Mouse (Mus musculus) brown adipose tissue, adult 24 weeks (tissue): ENCODE measurements at regions not wholly inside any gene's neighbourhood (a gene's known extent, or its start where the extent isn't known, plus 50 kb on each side); places are given as distances from the start of the nearest gene placed in this dataset.
"Not testable (repeated sequence)": the region's sequence is repeated elsewhere in the genome, so short reads cannot be mapped to it uniquely, and the experiment has no call there.

Experiments used
- H3K27ac ChIP-seq: fragments of 200-500 bp; replicated peaks from 2 replicates; pipeline ENCODE4 v1.5.1; 2012; ENCODE audit warnings: low read depth, mild to moderate bottlenecking, low read length
- H3K4me1 ChIP-seq: fragments of 200-500 bp; 2 replicates; pipeline ENCODE4 v1.6.1; 2012; ENCODE audit warnings: low read length, mixed read lengths; ENCODE audit not compliant: control insufficient read depth, insufficient read depth, insufficient read length
- H3K4me3 ChIP-seq: fragments of 200-500 bp; 2 replicates; pipeline ENCODE4 v1.5.1; 2012; ENCODE audit warnings: low read depth, mild to moderate bottlenecking, low read length, moderate library complexity; ENCODE audit not compliant: insufficient read depth

DNA sequence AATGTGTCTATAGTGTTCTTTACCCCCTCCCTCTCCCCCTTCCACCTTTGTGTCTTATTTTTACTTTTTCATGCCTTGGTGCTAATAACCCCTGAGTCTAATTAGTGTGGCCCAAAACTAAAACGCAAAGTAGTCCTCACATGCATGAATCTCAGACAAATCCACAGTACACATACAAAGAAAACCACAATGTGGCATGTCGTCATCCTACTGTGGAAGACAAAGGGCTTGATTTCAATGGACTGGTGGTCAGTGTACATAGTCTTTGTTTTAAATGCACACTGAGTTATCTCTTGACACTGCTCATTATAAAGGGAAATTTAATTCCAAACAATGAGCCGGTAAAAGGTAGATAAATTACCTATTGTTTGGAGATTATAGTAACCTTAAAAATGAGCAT lies 188.1 kb downstream of the Basp1 start:
- Histone ChIP-seq H3K4me1 (no peaks in the 10 kb centered on the region), H3K4me3 (no peak overlapping the region), H3K27ac (no peak overlapping the region)

DNA sequence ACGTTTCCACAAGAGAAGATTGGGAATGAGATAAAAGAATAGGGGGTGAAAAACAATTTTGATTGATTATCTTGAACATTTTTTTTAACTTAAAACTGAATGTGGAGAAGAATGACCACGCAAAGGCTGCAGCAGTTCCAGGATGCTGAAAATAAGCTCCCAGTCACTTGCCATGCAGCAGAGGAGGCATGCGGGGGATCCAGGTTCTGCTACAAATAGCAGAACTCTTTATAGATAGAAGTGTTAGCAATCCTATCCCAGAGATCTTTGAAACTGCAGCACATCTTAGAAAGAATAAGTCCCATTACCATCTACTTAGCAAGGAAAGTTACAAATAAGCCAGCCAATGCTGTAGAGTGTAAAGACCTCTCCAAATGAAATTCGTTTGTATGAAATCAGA lies 191.8 kb downstream of the Basp1 start:
- Histone ChIP-seq H3K27ac (no peak overlapping the region), H3K4me1 (no peaks in the 10 kb centered on the region), H3K4me3 (no peak overlapping the region)

GRCm38 (mm10) chr15:25216375-25216774 lies 197.2 kb downstream of the Basp1 start:
- no peak overlapping the region for H3K27ac ChIP-seq
- no peak overlapping the region for H3K4me3 ChIP-seq
- no peaks in the 10 kb centered on the region for H3K4me1 ChIP-seq

DNA sequence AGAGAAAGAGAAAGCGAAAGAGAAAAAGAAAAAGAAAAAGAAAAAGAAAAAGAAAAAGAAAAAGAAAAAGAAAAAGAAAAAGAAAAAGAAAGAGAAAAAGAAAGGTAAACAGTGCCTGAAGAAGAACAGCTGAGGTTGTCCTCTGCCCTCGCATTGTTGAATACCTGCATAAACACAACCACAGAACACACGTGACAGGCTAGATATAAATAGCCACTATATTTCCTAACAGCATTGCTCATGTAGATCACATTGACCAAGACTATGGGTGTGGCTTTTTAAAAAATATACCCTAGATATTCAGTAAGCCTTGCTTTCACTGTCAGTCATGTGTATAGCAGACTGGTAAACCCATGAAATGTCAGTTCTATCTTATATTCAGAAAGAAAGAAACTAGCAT lies 211.5 kb downstream of the Basp1 start:
- Histone ChIP-seq H3K4me1 (no peaks in the 10 kb centered on the region), H3K27ac (no peak overlapping the region), H3K4me3 (no peak overlapping the region)

GRCm38 (mm10) chr15:25200249-25200648 lies 213.3 kb downstream of the Basp1 start:
- not testable (repeated sequence) for H3K4me3 ChIP-seq, H3K4me1 ChIP-seq, H3K27ac ChIP-seq

- Histone ChIP-seq H3K4me1 (no peaks in the 10 kb centered on the region; the same call in 1 of the 2 replicates), H3K27ac (no peak overlapping the region), H3K4me3 (no peak overlapping the region)
Measured at GRCm38 (mm10) chr15:25187881-25188326, 225.7 kb downstream of the Basp1 start.

GRCm38 (mm10) chr15:25172755-25173154 lies 240.8 kb downstream of the Basp1 start:
- no peaks in the 10 kb centered on the region for H3K4me1 ChIP-seq
- no peak overlapping the region for H3K4me3 ChIP-seq
- H3K27ac ChIP-seq = no peak overlapping the region

DNA sequence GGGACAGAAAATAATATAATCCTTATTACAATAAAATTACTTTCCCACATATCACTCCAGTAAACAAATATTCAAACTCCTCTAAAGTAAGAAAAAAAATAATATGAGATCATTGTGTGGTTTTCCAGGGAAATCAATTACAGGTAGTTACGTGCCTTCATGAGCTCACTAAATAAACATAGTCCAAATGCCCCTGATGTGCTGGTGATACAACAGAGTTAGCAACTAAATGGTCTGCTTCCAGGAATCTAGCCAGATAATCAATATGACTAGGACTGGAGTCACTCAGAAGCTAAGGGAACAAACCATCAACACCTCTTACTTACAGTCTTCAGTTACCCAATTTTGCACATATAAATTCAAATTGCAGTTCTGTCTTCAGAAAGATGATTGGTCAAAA lies 267.2 kb downstream of the Basp1 start:
- Histone ChIP-seq H3K27ac (no peak overlapping the region), H3K4me1 (peaks cover 2% of the 10 kb centered on the region; the same call in 1 of the 2 replicates), H3K4me3 (no peak overlapping the region)

GRCm38 (mm10) chr15:25144228-25144627 lies 269.3 kb downstream of the Basp1 start:
- peaks cover 2% of the 10 kb centered on the region; the same call in 1 of the 2 replicates for H3K4me1 ChIP-seq
- H3K4me3 ChIP-seq = no peak overlapping the region
- H3K27ac ChIP-seq = no peak overlapping the region

GRCm38 (mm10) chr15:25140389-25141181 lies 273.0 kb downstream of the Basp1 start:
- Histone ChIP-seq H3K4me1 (no peaks in the 10 kb centered on the region), H3K4me3 (no peak overlapping the region), H3K27ac (no peak overlapping the region)

DNA sequence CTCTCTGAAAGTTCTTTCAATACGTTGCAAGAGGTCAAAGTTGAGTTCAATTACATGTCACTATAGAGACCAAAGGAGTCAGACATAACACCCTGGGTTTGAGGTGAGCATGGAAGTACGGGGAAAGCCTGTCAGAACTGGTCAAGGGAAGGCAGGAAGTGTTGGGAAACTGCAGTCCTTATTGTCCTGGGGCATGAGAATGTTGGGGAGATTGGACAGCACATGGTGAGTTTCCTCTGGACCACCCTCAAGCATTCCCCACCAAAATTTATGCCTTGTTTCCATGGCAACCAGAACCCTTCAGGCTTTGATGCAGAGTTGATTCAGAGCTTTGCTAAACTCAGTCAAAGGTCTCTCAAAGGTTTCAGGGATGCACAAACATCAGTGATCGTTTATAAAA lies 276.5 kb downstream of the Basp1 start:
- H3K4me3 ChIP-seq = no peak overlapping the region
- no peak overlapping the region for H3K27ac ChIP-seq
- no peaks in the 10 kb centered on the region for H3K4me1 ChIP-seq

DNA sequence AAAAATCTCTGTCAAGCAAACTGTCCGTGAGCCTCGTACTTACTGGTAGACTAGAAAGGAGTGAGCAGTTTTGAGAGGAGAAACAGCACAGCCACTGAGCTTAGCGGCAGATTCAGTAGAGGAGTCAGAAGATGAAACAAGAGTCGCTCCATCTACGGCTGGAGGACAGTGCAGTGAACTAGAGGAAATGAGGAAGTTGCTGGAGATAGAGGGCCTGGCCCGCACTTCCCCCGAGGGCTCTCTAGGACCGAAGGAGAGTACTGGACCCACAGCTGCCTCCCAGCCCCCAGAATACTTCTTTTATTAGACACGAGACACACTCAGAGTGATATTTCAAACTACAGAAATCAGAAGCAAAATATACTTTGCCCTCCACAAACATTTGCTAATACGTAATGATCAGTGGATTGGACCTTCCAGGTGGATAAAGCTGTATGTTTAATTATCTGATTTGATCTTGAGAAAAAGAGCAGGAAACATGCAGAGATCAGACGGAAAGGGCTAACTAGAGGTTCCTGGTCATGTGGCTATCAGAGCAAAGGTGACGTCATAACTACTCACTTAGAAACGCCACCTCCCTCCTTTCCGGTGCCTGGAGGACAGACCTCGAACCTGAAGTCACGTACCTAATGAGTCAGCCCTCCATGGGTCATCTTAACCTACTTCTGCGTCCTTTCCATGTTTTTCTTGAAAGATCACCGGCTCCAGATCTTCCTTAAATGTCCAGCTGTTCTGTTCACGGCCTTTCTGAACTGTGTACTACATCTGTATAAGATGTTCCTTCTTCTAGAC lies 277.9 kb downstream of the Basp1 start:
- Histone ChIP-seq H3K4me3 (no peak overlapping the region), H3K4me1 (no peaks in the 10 kb centered on the region), H3K27ac (no peak overlapping the region)

DNA sequence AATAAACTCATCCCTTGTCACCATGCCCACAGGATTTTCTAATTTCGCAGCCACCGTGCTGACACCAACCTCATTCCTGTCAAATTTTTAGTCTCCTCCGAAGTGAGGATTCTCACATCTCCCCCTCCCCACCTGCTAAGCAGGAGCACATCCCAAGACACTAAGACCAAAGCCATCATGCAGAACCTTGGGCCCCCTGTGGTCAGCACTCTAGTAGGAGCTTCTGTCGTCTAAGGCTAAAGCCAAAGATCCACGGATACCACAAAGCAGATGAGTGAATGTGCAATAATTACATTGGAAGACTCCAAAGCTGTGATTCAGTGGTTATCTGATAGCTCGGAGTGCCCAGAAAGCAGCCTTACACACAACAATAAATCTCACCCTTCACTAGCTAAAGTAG lies 283.5 kb downstream of the Basp1 start:
- H3K4me3 ChIP-seq = no peak overlapping the region
- no peaks in the 10 kb centered on the region for H3K4me1 ChIP-seq
- no peak overlapping the region for H3K27ac ChIP-seq

DNA sequence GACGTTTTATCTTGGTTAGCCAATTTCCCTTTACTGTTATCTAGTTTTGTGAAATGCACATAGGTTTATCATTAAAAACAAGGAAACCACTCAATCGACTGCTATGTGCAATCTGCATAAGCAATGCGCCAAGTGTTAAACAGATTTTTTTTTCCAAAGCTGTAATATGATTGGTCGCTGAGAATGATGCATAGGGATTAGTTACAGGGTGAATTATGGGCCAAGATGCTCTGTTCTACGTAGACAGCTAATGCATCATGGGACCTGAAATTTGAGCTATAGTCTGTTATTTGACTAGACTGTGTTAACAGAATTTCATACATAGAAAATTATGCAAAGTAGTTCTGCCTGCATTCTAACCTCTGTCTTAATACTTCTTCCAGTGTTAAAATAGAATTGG lies 284.0 kb downstream of the Basp1 start:
- Histone ChIP-seq H3K4me1 (no peaks in the 10 kb centered on the region), H3K4me3 (no peak overlapping the region), H3K27ac (no peak overlapping the region)

DNA sequence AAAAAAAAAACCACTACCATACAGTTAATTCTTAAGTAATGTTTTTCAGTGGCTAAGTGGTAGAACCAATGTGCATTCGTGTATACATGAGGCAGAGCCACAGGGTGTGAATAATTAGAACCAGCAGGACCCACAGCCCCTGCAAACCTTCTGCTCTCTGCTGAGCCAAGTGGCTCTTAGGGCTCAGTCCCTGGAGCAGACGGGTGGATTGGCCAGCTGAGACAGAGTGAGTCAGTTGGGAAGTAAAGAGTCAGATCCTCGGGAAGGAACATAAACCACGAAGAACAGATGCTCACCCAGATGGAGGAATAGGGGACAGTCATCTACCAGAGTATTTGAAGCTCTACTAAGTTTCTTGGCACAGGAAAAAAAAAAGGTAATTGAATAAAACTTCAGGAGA lies 293.1 kb downstream of the Basp1 start:
- no peaks in the 10 kb centered on the region for H3K4me1 ChIP-seq
- H3K27ac ChIP-seq = no peak overlapping the region
- H3K4me3 ChIP-seq = no peak overlapping the region

- Histone ChIP-seq H3K4me3 (no peak overlapping the region), H3K4me1 (no peaks in the 10 kb centered on the region), H3K27ac (no peak overlapping the region)
Measured at GRCm38 (mm10) chr15:25117980-25118379, 295.6 kb downstream of the Basp1 start.
